ENCODE assay signal across 9 mouse cellular contexts in genomic region chr12:86779206-86779989, GRCm38 (mm10). TPM values are rescaled to one million over a fixed set of nuclear protein-coding genes. Genes with fewer than 3 reads are reported as not detected.
DNase-seq lines count a peak whose midpoint lies in the region; TF ChIP-seq lines count a peak whose summit lies in the region.
"Had no signal": no experiment of that assay in that cellular context is flagged by ENCODE, and none has a peak within 500 bp of the region (broad histone marks: within the 10 kb centered on the region; RNA-seq: fewer than 3 reads in every experiment).

No protein-coding gene starts in this region.

- H3K27ac ChIP-seq in left cerebral cortex, adult 2 months: no peak overlapping the region
- H3K27ac ChIP-seq in cortical plate, adult 2 months (ENCODE audit: insufficient read depth, low read length): no peak overlapping the region
- H3K27ac ChIP-seq: liver, embryonic 13.5 days had no signal

- peak; percentile 60 for TF ChIP-seq CTCF in left cerebral cortex, adult 2 months (IDR thresholded peaks at IDR 0.05)
- peak; percentile 22; the same call in 1 of the 2 replicates for TF ChIP-seq CTCF in cortical plate, adult 2 months (IDR thresholded peaks at IDR 0.05; ENCODE audit: extremely low read depth, insufficient read depth, low read length)

- no peak for TF ChIP-seq POLR2A in cortical plate, adult 2 months (IDR thresholded peaks at IDR 0.05; ENCODE audit: extremely low read depth, insufficient read depth, low read length)

- H3K4me3 ChIP-seq in left cerebral cortex, adult 2 months: no peak overlapping the region
- H3K4me3 ChIP-seq in cortical plate, adult 2 months (ENCODE audit: insufficient read depth, low read length): no peak overlapping the region
- H3K4me3 ChIP-seq: liver, embryonic 13.5 days had no signal

- no peak for DNase-seq in left cerebral cortex, adult 2 months (ENCODE audit: extremely low spot score in 1 of 2, low spot score in 2 of 2)
- no peak for DNase-seq in left cerebral cortex, adult 8-10 months (ENCODE audit: low spot score in 2 of 2)
- peak; percentile 48 for DNase-seq in MN1 (ENCODE audit: low spot score)
- peak; percentile 72 for DNase-seq in lung, postnatal 25 days (ENCODE audit: low spot score)
- DNase-seq in Muller cell, postnatal 12 days (ENCODE audit: inconsistent ontology term): no peak
- DNase-seq in left cerebral cortex, postnatal 36 days (ENCODE audit: low spot score in 2 of 2): no peak
- DNase-seq: liver, embryonic 13.5 days had no signal

- H3K4me1 ChIP-seq in cortical plate, adult 2 months (ENCODE audit: control insufficient read depth, insufficient read depth, low read length): no peaks in the 10 kb centered on the region
- H3K4me1 ChIP-seq: liver, embryonic 13.5 days had no signal

- intact Hi-C loops in left cerebral cortex, adult 2 months (cut with DNase I): no loop called here
- intact Hi-C loops in left cerebral cortex, postnatal 36 days (cut with DNase I): no loop called here

RNA-seq across cellular contexts. Expression of gene Lrrc74a, which starts 45.2 kb away (rescaled TPM):
- total RNA-seq in left cerebral cortex, adult 2 months (2021): not detected
- total RNA-seq in left cerebral cortex, adult 8-10 months (2022): not detected
- polyA plus RNA-seq in cortical plate, adult 2 months (2012; rRNA removed): not detected in 2 replicates
- total RNA-seq in left cerebral cortex, postnatal 36 days (2021): not detected
- polyA plus RNA-seq: liver, embryonic 13.5 days; stomach, embryonic 16.5 days had no signal

RNA-seq across cellular contexts. Expression of gene Angel1, which starts 53.1 kb away (rescaled TPM):
- 1 to 10 TPM; 6.5 TPM for total RNA-seq in left cerebral cortex, adult 2 months (2021)
- total RNA-seq in left cerebral cortex, adult 8-10 months (2022): 10 to 100 TPM in 2 of 4 experiments, 1 to 10 TPM in 2; 9.0 to 10.4 (median 9.6) TPM
- polyA plus RNA-seq in cortical plate, adult 2 months (2012; rRNA removed): 10.3 and 10.5 TPM in 2 replicates
- 1 to 10 TPM; 8.0 to 9.4 TPM for total RNA-seq in left cerebral cortex, postnatal 36 days (2021)

Comparison
In these comparisons a context has a peak if more than half of its experiments do, and no peak if none do; other contexts are left out.
1. DNase-seq: peak in MN1 (single experiment) and lung, postnatal 25 days (single experiment); none in left cerebral cortex, adult 2 months (0 of 2), left cerebral cortex, adult 8-10 months (0 of 2), Muller cell, postnatal 12 days (single experiment) and left cerebral cortex, postnatal 36 days (0 of 2).